Mouse (Mus musculus) CD4-positive, CD25-positive, alpha-beta regulatory T cell, adult 2 months (primary cell): ENCODE results near the gene Med13.
A peak's percentile ranks its signal among the peaks of the same experiment; 100 is the strongest.

Experiments used
- DNase-seq: peaks from one replicate; pipeline ENCODE4 v3.0.0-alpha.2; 2012; ENCODE audit warnings: low read depth, low spot score

The Med13 gene

GRCm38 (mm10) chr11:86310280-86310679 is 47.1 kb downstream of the Med13 start:
- no peak for DNase-seq

GRCm38 (mm10) chr11:86292201-86292600 is 65.2 kb downstream of the Med13 start:
- peak; percentile 28 for DNase-seq

- DNase-seq = peak; percentile 30
These were observed 65.7 kb downstream of the Med13 start for GRCm38 (mm10) chr11:86291714-86292113.

- no peak for DNase-seq
These were observed 71.7 kb downstream of the Med13 start for GRCm38 (mm10) chr11:86285729-86286128.

GRCm38 (mm10) chr11:86278442-86279102 is 78.8 kb downstream of the Med13 start:
- DNase-seq = no peak

GRCm38 (mm10) chr11:86257460-86258076 is 99.8 kb downstream of the Med13 start, which contains the start of gene Ints2:
Gene Ints2, minus strand, starts transcription at chr11:86257575.
- peak; percentile 96 for DNase-seq

GRCm38 (mm10) chr11:86257054-86257453 is 100.3 kb downstream of the Med13 start:
- no peak for DNase-seq

GRCm38 (mm10) chr11:86253342-86253741 is 104.1 kb downstream of the Med13 start:
- no peak for DNase-seq

GRCm38 (mm10) chr11:86232446-86232845 is 125.0 kb downstream of the Med13 start:
- DNase-seq = no peak

- DNase-seq = no peak
These were observed 125.5 kb downstream of the Med13 start for GRCm38 (mm10) chr11:86231781-86232350.

GRCm38 (mm10) chr11:86226646-86227180 is 130.7 kb downstream of the Med13 start:
- DNase-seq = no peak

- DNase-seq = no peak
These were observed 131.6 kb downstream of the Med13 start for GRCm38 (mm10) chr11:86225761-86226160.
